Mouse (Mus musculus) A20 (cell line): ENCODE results near the gene Auts2.

ENCODE experiments used
- DNase-seq: peaks from one replicate; pipeline ENCODE4 v3.0.0-alpha.2; 2011; ENCODE audit warnings: low read depth, low spot score

Gene Auts2

DNA sequence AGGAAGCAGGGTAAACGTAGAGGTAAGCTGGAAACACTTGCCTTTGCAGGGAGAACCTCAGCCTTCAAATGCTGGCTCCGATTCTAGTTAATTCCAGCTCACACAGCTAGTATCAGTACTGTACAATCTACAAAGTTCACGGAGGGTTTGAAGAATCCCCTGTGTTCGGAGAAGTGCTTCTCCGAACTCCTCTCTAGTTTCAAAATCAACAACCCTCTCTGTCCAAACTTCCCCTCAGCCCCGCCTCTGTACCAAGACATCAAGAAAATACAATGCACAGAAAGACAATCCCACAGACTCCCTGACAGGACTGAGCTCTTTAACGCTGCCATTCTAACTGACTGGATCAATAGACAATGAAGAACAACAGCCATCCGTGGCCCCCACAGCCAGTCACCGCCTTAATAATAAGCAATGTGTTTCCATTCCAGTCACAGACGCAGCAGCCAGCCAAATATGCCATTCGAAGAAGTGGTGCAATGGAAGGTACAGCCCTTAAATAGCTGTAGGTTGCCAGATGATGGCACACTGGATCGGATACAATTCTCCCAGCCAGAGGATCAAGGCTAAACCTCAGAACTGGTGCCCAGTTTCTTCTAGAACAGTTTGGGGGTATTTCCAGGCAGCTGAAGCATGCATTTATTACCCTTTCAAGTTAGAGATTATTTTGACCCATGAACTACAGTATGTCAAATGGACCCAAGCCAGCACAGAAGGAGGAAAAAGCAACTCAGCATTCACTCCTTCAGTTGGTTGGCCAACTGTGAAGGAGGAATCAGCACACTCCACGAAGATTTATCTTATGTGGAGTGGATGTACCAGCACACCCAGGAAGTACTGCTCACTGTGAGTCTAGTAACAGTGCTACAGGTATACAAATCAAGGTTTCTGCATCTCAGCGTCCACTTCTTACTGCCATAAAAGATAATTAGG lies 151.0 kb downstream of the Auts2 start:
- DNase-seq = no peak

DNA sequence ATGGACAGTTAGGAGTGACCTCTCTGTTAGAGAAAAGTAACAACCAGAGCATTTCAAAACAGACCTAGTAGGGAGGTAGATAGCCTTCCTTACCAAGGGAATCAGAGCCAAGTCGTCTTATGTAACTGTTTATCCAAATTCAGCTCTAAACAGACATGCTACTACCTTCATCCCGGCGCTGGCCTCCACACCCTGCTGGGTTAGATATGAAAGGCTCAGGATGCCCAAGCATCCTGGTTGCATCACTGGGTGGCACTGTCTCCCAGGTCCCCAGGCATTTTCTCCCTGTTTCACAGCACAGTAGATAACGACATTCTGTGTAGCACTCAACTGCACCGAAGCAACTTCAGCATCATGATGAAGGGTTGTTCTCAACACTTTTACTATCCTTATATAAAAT lies 154.4 kb downstream of the Auts2 start:
- no peak for DNase-seq

DNA sequence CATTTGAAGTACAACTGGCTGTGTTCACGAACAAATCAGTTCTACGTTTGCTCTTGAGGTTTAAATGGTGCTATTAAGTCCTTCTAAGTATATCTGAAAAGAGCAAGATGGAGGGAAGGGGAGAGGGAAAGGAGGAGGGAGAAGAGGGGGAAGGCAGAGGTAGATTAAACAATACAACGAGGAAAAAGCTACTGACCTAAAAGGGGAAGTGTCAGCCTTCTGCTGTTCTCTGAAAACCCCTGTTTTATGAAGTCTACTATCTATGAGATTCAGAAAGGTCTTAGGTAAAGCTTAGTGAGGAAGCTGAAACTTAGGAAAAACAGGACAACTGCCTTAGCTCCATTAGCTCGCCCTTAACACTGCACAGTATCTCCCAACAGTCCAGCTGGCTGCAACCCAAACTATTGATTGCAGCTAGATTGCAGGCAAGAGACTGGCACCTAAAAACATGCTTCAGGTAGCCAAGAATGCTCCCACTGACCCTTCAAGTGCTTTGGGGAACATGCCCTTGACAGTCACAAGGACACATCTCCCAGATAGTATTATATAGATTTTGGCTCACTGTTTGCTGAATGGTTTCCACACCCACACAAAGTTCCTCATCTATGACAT lies 157.8 kb downstream of the Auts2 start:
- no peak for DNase-seq

DNA sequence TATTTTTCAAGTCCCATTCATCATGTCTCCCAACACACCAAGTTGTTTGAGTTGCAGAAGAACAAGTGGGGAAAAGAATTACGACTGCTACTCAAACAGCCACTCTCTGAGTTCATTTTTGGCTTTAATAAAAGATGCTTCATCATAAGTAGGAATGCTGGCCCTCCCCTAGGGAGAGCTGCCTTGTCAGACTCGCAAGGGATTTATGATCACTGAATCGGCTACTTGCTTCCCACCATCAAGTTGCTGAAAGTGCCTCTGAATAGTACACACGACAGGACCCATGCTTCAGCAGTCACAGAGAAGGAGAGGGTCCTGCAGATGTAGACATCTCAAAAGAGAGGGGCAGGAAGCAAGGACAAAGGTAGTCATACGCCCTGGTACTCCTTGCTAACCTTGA lies 162.9 kb downstream of the Auts2 start:
- no peak for DNase-seq

DNA sequence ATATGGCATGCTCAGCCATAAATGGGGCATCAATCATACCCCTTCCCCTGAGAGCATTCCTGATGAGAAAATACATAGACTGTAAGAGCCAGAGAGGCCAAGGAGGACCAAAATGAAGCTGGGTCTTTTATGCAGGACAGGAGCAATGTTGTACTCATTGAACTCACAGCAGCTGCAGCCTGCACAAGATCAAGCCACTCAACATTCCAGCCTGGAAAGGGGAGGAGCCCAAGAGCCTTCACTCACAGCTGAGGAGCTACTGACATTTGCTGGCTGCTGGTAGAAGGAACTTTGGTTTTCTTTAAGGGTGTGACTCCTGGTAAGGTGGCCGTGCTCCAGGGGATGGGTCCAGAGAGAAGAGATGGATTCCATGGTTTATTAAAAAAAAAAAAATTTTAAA lies 164.2 kb downstream of the Auts2 start:
- DNase-seq = no peak

DNA sequence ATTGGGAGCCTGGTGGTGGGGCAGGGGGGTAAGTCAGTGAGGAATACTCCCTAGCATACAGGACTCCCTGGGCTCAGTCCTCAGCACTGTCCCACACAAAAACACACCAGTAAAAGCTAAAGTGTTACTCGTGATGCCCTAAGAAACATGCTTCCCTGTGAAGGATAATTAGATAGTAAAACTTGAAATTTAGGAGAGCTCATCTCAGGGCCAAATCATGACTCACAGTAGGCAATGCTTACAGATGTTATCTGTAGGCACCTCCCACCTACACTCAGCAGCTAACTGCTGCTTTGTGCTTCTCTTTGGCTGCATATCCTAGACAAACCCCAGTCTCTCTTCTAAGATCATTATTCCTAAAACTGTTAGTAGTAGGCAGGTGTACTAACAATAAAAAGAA lies 168.0 kb downstream of the Auts2 start:
- no peak for DNase-seq

DNA sequence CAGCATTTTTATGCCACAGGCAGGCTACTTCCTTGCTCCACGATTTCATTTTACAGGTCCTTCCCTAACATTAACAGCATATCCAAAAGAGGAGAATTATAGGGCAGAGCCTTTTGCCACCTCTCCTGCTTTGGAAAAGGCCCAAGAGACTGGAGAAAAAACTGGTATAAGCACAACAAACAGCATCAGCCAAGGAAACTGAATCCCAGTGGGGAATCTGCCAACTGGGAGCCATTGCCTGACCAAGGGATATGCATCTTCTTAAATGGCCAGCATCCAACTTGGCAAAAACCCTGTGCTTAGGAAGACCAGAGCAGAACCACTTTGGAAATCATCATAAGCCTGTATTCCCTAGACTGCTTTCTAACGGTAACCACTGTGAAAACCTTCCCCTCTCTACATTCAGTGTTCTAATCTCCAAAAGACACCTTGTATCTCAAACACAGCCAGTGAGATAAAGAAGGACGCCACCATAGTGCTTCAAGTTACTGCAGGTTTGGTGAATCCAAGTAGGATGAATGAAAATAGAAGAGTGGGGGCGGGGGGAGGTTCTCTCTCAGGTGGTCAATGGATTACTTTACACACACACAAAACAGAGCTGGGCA lies 169.6 kb downstream of the Auts2 start:
- no peak for DNase-seq

DNA sequence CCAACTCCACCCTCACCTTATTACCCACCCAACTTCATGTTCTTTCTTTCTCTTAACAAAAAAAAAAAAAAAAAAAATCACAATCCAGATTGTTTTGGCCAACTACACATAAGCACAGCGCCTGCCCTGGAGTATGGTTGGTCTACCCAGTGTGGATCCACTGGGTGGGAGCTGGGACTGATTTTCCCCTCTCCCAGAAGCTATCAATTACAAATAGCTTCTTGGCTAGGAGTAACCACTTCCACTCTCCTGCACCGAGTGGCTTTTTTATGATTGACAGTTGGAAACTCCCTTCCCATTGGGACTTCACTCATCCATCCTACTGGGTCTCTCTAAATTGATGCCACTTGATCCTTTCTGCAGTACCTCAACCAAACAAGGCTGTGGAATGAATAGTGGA lies 170.5 kb downstream of the Auts2 start:
- DNase-seq = no peak

DNA sequence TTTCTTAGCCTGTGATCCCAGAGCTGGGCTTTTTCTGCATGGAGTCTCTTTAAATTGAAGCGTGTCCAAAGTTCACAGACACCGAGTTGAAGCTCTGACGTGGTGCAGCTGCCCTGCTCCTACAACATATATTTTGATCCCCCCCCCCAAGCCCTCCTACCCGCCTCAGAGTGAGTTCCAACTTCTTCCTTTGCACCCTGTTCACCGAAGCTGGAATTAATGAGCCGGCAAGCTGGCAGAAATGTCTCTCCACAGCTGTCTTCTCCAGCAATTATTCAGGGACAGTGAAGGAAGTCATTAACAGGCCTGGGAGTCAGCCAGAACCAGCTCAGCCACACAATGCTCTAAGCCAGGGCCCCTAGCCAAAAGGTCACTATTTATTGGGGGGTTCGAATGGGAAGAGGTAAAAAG lies 174.5 kb downstream of the Auts2 start:
- DNase-seq = no peak

DNA sequence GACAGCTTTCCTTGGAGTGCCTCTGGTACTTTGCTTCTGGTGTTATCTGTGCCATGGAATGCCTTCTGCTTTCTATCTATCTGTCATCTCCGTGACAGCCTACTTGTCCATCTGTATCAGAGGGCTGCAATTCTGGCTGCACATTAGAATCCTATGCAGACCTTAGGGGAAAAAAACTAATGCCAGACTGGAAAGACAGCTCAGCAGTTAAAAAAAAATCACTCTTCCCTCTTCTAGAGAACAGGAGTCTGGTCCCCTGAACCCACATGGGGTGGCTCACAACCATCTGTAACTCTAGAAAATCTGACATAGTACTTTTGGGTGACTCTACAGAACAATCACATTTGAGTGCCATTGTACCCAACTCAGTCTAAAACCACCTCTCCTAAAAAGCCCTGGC lies 181.9 kb downstream of the Auts2 start:
- DNase-seq = no peak

DNA sequence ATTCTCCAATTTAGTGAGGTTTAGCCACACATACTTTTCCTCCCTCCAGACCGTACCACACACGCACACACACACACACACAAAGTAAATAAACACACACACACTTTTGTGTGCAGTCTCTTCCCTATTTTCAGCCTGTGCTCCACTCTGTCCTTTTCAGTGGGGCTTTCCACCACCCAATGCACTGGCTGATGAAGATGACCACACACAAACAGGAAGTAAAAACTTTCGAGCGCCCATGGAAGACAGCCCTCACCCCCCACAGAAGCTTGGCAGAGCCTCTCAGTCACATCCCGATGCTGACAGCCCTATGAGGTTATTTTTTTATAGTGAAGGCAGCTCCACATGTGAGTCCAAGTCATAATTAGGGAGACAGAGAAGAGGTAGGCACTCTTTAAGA lies 185.4 kb downstream of the Auts2 start:
- no peak for DNase-seq

DNA sequence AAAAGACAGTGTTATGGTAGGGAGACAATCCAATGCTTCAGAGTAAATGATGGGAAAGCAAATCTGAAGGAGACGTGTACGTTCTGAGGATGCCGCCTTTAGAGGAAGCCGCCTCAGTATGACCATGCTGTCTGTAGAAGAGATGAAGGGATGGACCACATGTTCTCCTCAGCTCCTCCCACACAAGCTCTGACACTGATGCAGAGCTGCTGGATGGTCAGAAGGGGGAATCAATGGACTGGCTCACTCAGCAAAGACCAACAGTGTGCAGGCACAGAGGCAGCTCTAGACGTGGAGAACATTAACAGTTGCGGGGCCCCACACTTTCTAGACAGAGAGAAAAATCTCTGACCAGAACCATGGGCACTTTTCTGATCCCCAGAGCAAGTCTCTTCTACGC lies 187.2 kb downstream of the Auts2 start:
- no peak for DNase-seq

DNA sequence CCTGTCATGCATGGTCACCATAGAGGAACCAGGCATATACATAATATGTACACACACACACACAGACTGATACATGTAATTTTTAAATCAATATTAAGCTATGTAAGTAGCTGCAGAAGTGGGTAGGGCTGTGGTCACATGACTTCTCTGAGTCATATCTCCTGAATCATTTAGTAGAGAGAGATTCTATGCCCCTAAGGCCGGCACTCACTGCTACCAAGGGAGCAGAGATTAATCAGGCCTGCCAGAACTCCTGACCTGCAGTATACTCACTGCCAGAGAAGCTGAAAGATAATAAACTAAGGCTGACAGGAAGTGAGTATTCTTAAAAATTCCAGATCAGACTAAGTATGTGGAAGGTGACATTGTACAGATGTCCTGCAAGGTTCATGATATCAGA lies 190.7 kb downstream of the Auts2 start:
- no peak for DNase-seq

DNA sequence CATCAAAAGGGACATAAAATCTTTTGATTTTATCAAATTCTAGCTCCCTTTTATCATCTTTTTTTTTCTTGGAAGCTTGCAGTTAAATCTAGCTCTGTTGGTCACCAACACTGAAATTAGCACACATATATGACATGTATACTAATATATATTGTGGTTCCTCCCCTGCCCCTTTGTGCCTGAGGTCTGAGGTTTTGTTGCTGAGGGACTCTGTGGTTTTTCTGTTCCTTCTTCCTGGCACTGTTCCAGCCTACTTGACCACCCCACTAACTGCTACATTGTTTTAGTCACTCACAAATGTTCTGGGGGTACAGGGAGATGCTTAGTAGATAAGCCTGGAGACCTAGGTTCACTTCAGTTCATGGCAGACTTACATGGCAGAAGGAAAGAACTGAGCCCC lies 192.0 kb downstream of the Auts2 start:
- no peak for DNase-seq

DNA sequence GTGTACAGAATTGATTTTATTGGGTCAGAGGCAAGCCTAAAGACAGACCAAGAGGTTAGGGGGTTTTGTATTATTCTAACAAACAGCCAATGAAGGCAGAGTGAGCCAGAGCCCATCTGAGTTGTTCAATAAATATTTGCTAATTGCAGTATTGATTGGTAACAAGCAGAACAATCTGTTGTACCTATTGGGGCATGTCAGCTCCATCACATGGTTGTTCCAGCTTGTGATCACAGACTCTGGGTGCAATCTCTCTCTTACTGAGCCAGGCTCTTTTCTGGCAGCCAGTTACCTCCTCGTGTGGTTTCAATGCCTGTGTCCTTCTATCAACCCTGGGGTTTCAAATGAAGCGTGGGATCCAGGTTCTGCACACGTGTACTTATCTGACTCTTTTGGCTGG lies 201.8 kb downstream of the Auts2 start:
- DNase-seq = no peak

DNA sequence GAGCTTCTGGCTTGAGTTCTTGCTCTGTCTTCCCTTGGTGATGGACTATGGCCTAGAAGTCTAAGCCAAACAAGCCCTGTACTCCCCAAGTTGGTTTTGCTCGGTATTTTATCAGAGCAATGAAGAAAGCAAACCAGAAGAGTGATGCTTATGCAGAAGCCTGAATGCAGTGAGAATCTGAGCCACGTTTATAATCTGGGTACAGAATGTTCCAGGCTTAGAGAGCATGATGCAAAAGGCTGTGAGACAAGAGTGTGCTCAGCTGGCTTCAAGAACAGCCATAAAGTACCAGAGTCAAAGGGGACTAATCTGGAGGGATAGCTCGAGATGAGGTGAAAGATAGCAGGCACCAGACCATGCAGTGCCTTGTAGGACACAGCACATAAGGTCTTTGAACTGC lies 205.5 kb downstream of the Auts2 start:
- no peak for DNase-seq

DNA sequence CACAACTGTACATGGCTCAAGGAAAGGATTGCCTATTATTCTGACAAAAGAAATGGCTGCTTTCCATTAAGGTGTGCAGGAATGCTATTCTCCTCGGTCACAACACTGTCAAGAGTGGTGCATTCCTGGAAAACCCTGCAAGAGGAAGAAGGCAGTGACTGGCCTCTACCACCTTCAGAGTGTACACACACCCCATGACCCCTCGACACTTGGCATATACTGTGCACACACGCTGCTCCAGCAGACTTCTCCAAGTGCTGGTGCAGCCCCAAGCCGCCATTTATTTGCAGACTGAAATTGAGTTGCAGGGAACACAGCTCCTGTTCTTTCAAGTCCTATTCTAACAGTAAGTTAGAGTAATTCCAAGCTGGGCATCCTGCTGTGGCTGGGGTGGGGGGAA lies 207.4 kb downstream of the Auts2 start:
- no peak for DNase-seq

DNA sequence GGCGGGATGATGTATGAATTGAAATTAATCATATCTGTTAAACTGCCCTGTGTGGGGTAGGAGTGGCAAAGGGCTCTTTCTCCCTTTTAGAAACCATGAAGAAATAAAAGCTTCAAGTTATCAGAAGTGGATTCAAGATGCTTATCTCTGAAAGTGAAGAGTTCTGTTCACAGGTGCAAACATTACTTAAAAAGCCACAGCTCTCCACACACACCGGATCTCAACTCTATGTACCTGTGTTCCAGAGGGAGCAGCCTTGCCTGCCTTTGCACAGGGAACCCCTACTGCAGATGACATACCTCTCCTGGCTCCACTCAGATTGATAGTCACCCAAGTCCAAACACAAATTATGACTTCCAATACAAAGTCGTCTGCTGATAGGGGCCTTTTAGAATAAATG lies 208.3 kb downstream of the Auts2 start:
- no peak for DNase-seq

DNA sequence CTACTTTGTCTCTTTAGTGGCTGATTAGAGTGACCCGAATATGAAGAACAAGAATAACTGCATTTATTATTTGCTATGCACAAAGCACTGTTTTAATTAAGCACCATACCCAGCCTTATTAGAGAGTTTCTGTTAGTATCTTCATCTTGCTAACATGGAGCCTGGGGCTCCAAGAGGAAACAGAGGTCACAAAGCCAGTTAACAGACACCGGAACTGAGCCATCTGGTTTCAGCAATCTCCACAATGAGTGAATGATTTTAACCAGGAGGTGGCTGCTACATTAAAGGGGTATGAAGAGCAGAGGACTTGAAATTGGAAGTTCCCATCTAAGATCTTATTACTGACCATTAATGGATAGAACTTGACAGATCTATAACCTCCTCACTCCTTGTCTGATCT lies 209.4 kb downstream of the Auts2 start:
- DNase-seq = no peak

DNA sequence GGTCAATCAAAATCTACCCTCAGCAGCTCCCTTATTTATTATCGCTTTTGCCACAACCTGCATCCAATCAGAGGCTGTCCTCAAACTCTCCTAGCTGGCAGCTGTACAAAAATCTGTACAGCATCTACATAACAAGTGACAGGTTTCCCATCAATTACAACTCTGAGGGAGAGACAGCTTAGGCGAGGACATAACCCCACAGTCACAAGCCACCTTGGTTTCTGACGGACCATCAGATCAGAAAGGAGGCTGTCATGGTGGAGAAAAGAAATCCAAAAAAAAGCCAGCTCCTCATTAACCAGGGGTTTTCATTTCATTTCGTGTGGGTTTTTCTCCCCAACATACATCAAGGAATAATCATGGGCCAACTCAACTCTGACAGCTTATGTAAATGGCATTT lies 210.6 kb downstream of the Auts2 start:
- no peak for DNase-seq

DNA sequence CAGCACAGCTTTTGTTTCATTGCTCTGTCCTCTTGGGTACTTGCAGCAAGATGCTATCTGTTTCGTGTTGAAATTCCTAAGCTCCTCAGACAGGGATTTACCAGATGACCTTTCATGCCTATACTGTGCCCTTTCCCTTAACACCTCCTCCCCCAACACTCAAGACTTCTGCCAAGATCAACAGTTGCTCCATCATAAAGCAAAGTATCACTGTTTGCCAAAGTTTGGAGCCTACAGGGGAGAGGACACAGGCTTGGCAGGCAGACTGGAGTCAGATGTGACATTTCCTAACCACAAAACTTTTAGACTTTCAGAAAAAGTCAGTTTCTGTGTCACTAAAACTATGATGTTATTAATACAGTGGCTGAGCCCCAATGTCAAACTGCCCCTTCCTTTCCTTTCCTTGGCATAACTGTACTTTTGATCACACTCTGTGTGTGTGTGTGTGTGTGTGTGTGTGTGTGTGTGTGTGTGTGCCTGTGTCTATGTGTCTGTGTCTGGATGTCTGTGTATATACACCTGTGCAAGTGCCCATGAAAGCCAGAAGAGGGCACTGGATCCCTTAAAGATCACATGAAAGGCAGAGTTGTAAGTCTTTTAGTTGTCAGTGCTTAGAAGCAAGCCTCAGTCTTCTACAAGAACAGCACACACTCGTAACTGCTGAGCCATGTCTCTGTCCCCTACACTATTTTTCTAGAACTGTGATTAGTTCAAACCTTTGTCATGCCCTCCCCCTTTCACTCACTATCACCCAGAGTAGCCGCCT lies 213.8 kb downstream of the Auts2 start:
- no peak for DNase-seq

DNA sequence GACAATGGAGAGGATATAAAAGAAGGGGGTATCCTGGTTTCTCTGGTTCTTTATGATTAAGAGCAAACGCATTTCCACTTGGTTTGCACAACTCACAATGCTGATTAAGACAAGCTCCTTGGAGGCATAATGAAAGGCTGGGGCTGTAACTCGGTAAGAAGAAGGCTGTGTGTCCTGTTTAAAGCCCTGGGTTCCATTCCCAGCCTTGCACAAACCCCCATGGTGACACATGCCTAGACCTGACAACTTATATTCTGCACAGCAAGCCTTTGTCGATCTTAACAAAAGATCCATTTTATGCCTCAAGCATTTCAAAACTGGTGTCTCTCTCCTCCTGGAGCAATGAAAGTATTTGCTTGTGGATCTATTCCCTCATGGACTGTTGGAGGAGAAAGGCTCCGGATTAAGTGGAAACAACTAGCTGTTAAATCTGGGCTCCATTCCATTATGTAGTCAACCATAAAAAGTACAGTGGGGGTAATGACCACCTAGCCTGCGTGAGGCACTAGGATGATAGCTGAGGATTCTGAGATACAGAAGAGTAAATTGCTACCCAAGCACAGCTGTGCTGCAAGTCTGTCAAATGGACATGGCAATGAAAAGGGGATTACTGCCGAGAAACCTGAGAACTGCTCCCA lies 218.8 kb downstream of the Auts2 start:
- DNase-seq = no peak
